Comparison of ENCODE assay signal across 12 mouse cellular contexts in the genomic region with DNA sequence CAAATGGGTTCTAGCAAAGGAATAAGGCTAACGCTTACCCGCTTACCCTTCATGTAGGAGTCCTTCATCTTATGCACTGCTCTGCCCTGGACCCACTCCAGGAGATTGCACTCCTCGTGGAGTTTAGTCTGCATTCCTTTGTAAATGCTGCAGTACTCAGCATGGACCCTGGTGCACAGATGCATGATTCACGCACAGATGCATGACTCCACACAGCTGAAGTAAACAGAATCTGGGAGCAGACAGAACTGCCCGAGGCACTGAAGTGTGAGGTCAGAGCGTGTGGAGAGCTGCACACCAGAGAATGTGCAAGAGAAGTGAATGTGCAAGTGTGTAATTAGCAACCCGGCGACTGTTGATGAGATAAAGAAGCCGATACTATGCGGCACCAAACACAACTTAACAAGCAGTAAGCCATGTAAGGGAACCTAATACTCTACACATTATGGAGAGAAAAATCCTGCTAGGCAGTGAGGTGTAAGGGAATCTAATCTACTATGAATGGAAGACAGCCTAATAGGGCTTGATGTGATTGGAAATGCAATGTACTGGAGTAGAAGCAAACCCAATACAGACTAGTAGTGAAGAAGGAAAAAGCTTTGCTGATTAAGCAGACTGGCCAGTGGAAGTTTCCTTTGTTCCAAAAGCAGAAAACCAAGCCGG. TPM values are rescaled to one million over a fixed set of nuclear protein-coding genes. Genes with fewer than 3 reads are reported as not detected.
A peak's percentile ranks its signal among the peaks of the same experiment; 100 is the strongest.
DNase-seq lines count a peak whose midpoint lies in the region; ATAC-seq and TF ChIP-seq lines count a peak whose summit lies in the region.
"Had no signal": no experiment of that assay in that cellular context is flagged by ENCODE, and none has a peak within 500 bp of the region (broad histone marks: within the 10 kb centered on the region; RNA-seq: fewer than 3 reads in every experiment).

No protein-coding gene starts in this region.

- no peak overlapping the region for H3K4me2 ChIP-seq in lung, embryonic 15.5 days
- no peak overlapping the region for H3K4me2 ChIP-seq in forebrain, embryonic 11.5 days (ENCODE audit: low read depth, low read length, severe bottlenecking)
- H3K4me2 ChIP-seq in midbrain, embryonic 14.5 days (ENCODE audit: low read length): no peak overlapping the region
- H3K4me2 ChIP-seq in heart, embryonic 11.5 days: no peak overlapping the region

- H3K4me1 ChIP-seq in lung, embryonic 15.5 days: 0 out of 2 replicates have a peak, but pooled peaks cover 6% of the 10 kb centered on the region
- H3K4me1 ChIP-seq in forebrain, embryonic 11.5 days (replicated peaks; ENCODE audit: control insufficient read depth, insufficient read depth, low read length): 0 out of 2 replicates have a peak, but pooled peaks cover 3% of the 10 kb centered on the region
- H3K4me1 ChIP-seq in midbrain, embryonic 14.5 days (ENCODE audit: control insufficient read depth, insufficient read depth, low read length): no peaks in the 10 kb centered on the region
- H3K4me1 ChIP-seq in heart, embryonic 11.5 days (ENCODE audit: control insufficient read depth, insufficient read depth, low read length): no peaks in the 10 kb centered on the region

- no peaks in the 10 kb centered on the region for H3K9me3 ChIP-seq in lung, embryonic 15.5 days
- H3K9me3 ChIP-seq in forebrain, embryonic 11.5 days (ENCODE audit: control insufficient read depth, low read length): no peaks in the 10 kb centered on the region
- no peaks in the 10 kb centered on the region for H3K9me3 ChIP-seq in midbrain, embryonic 14.5 days (ENCODE audit: control insufficient read depth, low read length)
- H3K9me3 ChIP-seq in heart, embryonic 11.5 days (replicated peaks; ENCODE audit: control insufficient read depth, low read length): no peaks in the 10 kb centered on the region

- no peak for TF ChIP-seq CTCF in brain, embryonic 14.5 days (IDR thresholded peaks at IDR 0.05; ENCODE audit: borderline replicate concordance, extremely low read depth, insufficient read depth, insufficient read length)

- no peak for DNase-seq in lung, adult 18-20 months
- peak; percentile 79 for DNase-seq in brain, embryonic 14.5 days (ENCODE audit: low read depth)
- DNase-seq in forebrain, embryonic 11.5 days (ENCODE audit: low spot score): peak; percentile 63
- DNase-seq in midbrain, embryonic 14.5 days: peak; percentile 7
- no peak for DNase-seq in left cerebral cortex, postnatal 25 days (ENCODE audit: low spot score in 2 of 2)
- DNase-seq: adrenal gland, postnatal 14 days; cerebellum, postnatal 36 days; liver, postnatal 0 days; spleen, adult 18-20 months had no signal

- intact Hi-C loops in left cerebral cortex, postnatal 25 days (cut with DNase I): no loop called here

- H3K9ac ChIP-seq in lung, embryonic 15.5 days: no peak overlapping the region
- H3K9ac ChIP-seq in forebrain, embryonic 11.5 days (ENCODE audit: low read length): no peak overlapping the region
- no peak overlapping the region for H3K9ac ChIP-seq in midbrain, embryonic 14.5 days (replicated peaks; ENCODE audit: low read length)
- no peak overlapping the region for H3K9ac ChIP-seq in heart, embryonic 11.5 days (ENCODE audit: low read depth, low read length)
- H3K9ac ChIP-seq: liver, postnatal 0 days had no signal

- no peaks in the 10 kb centered on the region for H3K27me3 ChIP-seq in lung, embryonic 15.5 days
- no peaks in the 10 kb centered on the region; the same call in 1 of the 2 replicates for H3K27me3 ChIP-seq in forebrain, embryonic 11.5 days (ENCODE audit: control insufficient read depth, insufficient read depth, low read length)
- H3K27me3 ChIP-seq in midbrain, embryonic 14.5 days (ENCODE audit: control insufficient read depth, insufficient read depth, low read length): peaks cover 3% of the 10 kb centered on the region; the same call in 1 of the 2 replicates
- no peaks in the 10 kb centered on the region for H3K27me3 ChIP-seq in heart, embryonic 11.5 days (ENCODE audit: control insufficient read depth, insufficient read depth, low read length)

- ATAC-seq in lung, embryonic 15.5 days (ENCODE audit: borderline replicate concordance, extremely low read depth, low FRiP score, low TSS enrichment): peak; percentile 42; the same call in 1 of the 2 replicates
- ATAC-seq in forebrain, embryonic 11.5 days (replicated peaks; ENCODE audit: low FRiP score): peak; percentile 88
- ATAC-seq in midbrain, embryonic 14.5 days (ENCODE audit: low FRiP score, low TSS enrichment): no peak
- ATAC-seq in heart, embryonic 11.5 days (replicated peaks; ENCODE audit: insufficient number of reproducible peaks, low FRiP score, low TSS enrichment): no peak
- ATAC-seq: liver, postnatal 0 days had no signal

- TF ChIP-seq POLR2A in brain, embryonic 14.5 days (IDR thresholded peaks at IDR 0.05; ENCODE audit: borderline replicate concordance, extremely low read depth, insufficient read depth, insufficient read length, poor library complexity, severe bottlenecking): no peak

- no peaks in the 10 kb centered on the region for H3K36me3 ChIP-seq in lung, embryonic 15.5 days
- no peaks in the 10 kb centered on the region for H3K36me3 ChIP-seq in forebrain, embryonic 11.5 days (ENCODE audit: control insufficient read depth, insufficient read depth, low read length)
- H3K36me3 ChIP-seq in midbrain, embryonic 14.5 days (ENCODE audit: control insufficient read depth, insufficient read depth, low read length): no peaks in the 10 kb centered on the region
- H3K36me3 ChIP-seq in heart, embryonic 11.5 days (ENCODE audit: control insufficient read depth, insufficient read depth, low read length): no peaks in the 10 kb centered on the region

- no peak overlapping the region for H3K27ac ChIP-seq in lung, embryonic 15.5 days
- H3K27ac ChIP-seq in forebrain, embryonic 11.5 days (ENCODE audit: low read depth, low read length): peak overlapping the region; percentile 37
- no peak overlapping the region for H3K27ac ChIP-seq in midbrain, embryonic 14.5 days (replicated peaks; ENCODE audit: low read depth, low read length)
- H3K27ac ChIP-seq in heart, embryonic 11.5 days (ENCODE audit: low read depth, low read length): no peak overlapping the region
- H3K27ac ChIP-seq: gastrocnemius, adult 2 months had no signal

- no peak overlapping the region for H3K4me3 ChIP-seq in lung, embryonic 15.5 days
- no peak overlapping the region for H3K4me3 ChIP-seq in forebrain, embryonic 11.5 days (ENCODE audit: low read depth, low read length)
- H3K4me3 ChIP-seq in midbrain, embryonic 14.5 days (replicated peaks; ENCODE audit: low read depth, low read length): no peak overlapping the region
- no peak overlapping the region for H3K4me3 ChIP-seq in heart, embryonic 11.5 days (ENCODE audit: low read depth, low read length)
- H3K4me3 ChIP-seq: gastrocnemius, adult 2 months had no signal

- 38% methylated on average over 11 of the region's 11 CpGs for WGBS in lung, embryonic 15.5 days
- 41% methylated on average over 11 of the region's 11 CpGs for WGBS in forebrain, embryonic 11.5 days
- 55% methylated on average over 11 of the region's 11 CpGs for WGBS in midbrain, embryonic 14.5 days
- whole genome bisulfite sequencing in heart, embryonic 11.5 days (ENCODE audit: insufficient replicate concordance): 68% methylated on average over 11 of the region's 11 CpGs

RNA-seq across cellular contexts. Expression of a gene that starts 32.8 kb away (rescaled TPM):
- 1.3 and 1.6 TPM in 2 replicates for polyA plus RNA-seq in lung, embryonic 15.5 days (2015; fragmentation: Nextera tagmentation; extraction: Ambion mirVana)
- polyA plus RNA-seq in brain, embryonic 14.5 days (2012; rRNA removed): 15.2 and 24.4 TPM in 2 replicates
- polyA plus RNA-seq in forebrain, embryonic 11.5 days (2014; fragmentation: Nextera tagmentation; extraction: Ambion mirVana): 14.1 and 15.8 TPM in 2 replicates
- 24.4 and 33.1 TPM in 2 replicates for polyA plus RNA-seq in midbrain, embryonic 14.5 days (2014; fragmentation: Nextera tagmentation; extraction: Ambion mirVana)
- polyA plus RNA-seq in heart, embryonic 11.5 days (2014; fragmentation: Nextera tagmentation; extraction: Ambion mirVana): 0.21 and 0.39 TPM in 2 replicates
- total RNA-seq in left cerebral cortex, postnatal 25 days (2021): 10 to 100 TPM; 38.8 to 45.7 TPM

Comparison
In these comparisons a context has a peak if more than half of its experiments do, and no peak if none do; other contexts are left out.
1. ATAC-seq: peak in lung, embryonic 15.5 days (single experiment) and forebrain, embryonic 11.5 days (single experiment); none in midbrain, embryonic 14.5 days (single experiment) and heart, embryonic 11.5 days (single experiment).
2. DNase-seq: peak in brain, embryonic 14.5 days (single experiment), forebrain, embryonic 11.5 days (single experiment) and midbrain, embryonic 14.5 days (single experiment); none in lung, adult 18-20 months (0 of 2) and left cerebral cortex, postnatal 25 days (0 of 2).